Mouse (Mus musculus) thymus, adult 18-20 months (tissue): ENCODE results near the gene Dcun1d4.

Experiments
- DNase-seq, 2 experiments: peaks; one replicate each; pipeline ENCODE4 v3.0.0; 2022; ENCODE audit warnings: mixed read lengths in 2 of 2

The Dcun1d4 gene

DNA sequence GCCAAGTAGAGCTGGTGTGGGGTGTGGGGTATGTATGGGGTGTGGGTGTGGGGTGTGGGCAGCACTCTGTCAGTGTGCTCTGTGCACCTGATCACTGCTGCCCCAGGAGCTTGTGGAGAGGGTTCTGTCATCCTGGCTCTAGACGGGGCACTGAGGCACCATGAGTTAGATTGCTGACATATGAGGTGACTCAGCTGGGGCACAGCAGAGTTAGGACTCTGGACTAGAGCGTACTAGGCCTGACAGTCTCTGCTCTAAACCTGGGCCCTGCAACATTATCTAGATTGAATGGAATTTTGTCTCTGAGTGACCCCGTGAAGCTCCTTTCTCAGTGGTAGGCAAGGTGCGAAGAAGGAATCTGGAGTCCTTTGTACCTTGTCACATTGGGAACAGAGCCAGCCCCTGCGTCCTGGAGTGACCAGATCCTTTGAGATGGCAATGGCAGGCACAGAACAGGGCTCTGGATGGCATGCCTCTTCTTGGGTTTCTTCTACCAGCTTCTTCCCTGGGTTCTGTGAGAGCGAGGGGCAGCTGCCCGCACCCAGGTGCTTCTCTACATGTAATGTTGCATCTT is 20.2 kb downstream of the Dcun1d4 start:
- DNase-seq = no peak

DNA sequence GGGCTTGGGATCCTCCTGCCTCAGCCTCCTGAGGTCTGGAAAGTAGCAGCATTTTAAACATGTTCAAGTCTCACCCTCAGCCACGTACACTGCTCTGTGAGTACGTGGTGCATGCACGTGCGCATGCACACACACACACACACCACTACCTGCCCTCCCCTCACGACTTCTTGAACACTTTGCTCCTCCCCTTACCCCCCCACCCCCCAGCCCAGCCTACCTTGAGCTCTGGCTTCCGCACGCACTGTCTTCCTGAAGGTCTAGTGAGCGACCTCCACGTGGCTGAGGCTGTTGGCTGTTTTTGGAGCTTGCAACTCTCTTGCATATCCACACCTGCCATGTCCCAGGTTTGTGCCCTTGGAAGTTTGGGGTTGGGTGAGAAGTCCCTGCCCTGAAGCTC is 21.6 kb downstream of the Dcun1d4 start:
- DNase-seq = no peak

GRCm38 (mm10) chr5:73503015-73503757 is 22.4 kb downstream of the Dcun1d4 start:
- DNase-seq = no peak

DNA sequence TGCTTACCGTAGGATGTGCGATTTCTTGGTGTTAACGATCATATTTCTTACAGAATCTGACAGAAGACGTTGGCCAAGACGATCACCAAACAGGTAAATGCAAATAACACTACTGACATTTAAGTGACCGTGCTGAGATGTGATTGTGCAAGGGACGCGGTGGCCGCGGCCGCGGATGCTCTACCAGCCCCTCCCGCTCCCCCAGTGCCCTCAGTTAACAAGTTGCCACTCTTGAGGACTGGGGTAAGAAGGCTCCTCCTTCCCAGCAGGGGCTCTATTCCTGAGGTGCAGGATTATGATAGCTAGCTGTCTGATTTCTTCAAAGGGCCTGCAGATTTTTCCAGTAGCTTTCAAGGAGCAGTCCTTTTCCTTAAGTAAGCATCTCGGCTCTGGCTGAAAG is 30.3 kb downstream of the Dcun1d4 start:
- no peak for DNase-seq

DNA sequence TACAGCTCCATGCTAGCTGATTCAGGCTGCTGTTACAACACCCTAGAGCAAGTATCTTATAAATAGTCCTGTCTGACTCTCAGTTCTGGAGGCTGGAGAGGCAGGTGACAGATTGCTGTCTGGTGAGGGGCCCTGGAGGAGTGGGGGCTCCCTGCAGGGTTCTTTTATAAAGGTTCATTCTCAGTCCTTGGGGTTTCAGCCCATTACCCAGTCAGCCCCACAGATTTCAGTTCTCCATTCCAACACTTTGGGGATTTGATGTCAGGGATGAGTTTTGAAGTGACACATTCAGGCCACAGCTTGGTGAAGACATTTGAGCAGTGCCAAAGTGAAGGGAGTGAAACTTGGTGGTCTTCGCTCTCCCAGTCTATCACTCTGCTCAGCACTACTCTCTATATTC is 31.4 kb downstream of the Dcun1d4 start:
- DNase-seq = no peak

GRCm38 (mm10) chr5:73512661-73513060 is 31.9 kb downstream of the Dcun1d4 start:
- no peak for DNase-seq

GRCm38 (mm10) chr5:73514202-73514601 is 33.4 kb downstream of the Dcun1d4 start:
- no peak for DNase-seq

- DNase-seq = no peak
Observed at GRCm38 (mm10) chr5:73517299-73517698, 36.5 kb downstream of the Dcun1d4 start.

GRCm38 (mm10) chr5:73518424-73519211 is 37.8 kb downstream of the Dcun1d4 start:
- DNase-seq = no peak

DNA sequence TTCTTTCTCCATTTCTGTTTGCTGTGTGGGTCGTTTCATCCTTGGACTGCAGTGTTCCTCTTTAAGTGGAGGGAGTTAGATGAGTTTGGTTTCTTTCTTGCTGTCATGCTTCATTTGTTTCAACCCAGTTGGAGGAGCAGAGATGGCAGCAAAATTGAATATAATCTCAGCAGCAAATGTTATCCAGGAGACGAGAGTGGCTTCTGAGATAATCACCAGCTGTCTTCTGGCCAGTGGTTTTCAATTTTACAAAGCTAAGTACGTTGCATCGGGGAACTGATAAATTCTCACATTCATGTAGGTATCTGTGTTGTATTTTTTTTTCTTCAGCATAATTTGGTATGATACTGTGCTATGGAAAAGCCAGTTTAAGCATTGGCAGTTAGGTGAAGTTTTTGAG is 40.0 kb downstream of the Dcun1d4 start:
- DNase-seq = no peak

DNA sequence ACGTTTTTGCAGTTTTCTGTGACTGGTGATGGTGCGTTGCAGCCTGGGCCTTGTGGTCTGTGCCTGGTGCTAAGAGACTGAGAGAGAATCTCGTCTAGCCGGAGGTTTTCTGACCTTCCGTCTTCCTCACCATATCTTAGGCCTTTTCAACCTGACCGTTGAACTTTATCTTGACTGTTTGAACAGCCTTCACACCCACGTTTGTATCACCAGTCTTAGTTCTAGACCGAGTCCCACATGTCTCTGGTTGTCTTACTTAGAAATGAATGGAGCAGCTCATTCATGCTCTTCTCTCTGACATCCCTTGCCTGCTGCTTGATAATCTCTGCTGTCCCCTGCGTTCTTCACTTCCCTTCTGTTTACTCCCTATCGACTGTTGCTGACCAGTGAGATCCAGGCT is 42.4 kb downstream of the Dcun1d4 start:
- no peak for DNase-seq

- no peak for DNase-seq
Observed at GRCm38 (mm10) chr5:73524300-73525000, 43.6 kb downstream of the Dcun1d4 start.

DNA sequence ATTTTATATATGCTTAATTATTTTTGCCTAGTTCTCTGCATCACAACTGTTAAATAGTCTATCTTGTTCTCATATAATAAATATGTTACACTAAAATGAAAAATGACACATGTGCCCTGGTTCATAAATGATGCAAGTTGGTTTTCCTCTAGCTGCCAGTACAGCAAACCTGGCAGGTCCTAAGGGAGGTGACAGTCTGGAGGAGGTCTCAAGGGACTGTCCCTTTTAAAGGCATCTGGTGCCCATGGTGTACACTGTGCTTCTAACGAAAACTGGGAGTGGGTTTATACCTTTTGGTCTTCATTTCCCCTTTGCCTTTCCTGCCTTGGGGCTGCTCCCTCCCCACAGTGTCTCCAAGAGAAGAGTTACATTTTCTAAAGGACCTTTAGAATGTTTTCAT is 51.4 kb downstream of the Dcun1d4 start:
- no peak for DNase-seq

DNA sequence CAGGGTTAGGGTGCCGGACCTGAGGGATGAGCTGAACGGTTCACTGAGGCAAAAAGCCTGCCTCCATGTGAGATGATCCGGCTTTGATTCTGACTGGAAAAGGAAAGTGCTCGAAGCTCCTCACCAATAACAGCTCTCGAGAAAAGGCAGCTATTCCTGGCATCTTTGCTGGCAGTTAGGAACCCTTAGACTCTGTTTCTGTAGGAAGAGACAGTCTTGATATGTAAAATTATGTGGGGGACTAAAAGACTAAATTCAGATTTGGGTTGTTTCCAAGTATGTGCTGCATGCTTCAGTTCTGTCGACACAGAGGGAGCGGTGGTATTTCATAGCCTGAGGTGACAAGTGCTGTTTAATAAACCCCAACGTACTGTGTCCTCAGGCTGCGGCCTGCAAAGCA is 52.1 kb downstream of the Dcun1d4 start:
- DNase-seq = no peak

- no peak for DNase-seq
Observed at GRCm38 (mm10) chr5:73537669-73538068, 56.9 kb downstream of the Dcun1d4 start.

DNA sequence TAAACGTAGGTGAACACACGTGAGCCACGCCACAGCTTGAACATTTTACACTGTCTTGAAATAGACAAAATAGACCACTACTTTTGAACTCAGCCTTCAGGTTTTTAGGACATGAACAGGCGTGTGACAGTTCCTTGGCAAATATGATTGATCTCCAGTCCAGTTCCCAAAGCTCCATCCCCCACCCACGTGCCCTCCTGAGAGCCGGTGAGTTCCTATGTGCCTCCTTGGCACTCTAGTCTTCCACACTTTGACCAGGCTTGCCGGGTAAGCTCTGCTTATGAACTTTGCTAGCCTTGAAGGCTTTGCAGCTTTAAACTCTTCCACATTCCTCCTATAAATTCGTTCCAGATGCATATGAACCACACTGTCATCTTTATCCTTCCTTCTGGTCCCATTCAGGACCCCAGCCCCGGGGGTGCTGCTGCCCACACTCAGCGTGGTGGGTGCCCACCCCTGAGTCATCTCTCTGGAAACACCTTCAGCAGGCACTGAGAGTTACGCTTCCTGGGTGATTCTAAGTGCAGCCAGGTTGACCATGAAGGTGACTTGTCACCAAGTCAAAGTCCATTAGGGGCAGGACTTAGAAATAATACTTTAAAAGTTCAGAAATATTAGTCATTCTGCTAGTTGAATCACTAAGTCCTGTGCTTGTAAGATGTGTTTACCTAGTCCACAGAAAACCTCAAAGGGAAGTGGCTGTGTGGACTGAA is 57.9 kb downstream of the Dcun1d4 start:
- no peak for DNase-seq

GRCm38 (mm10) chr5:73539848-73540510 is 59.2 kb downstream of the Dcun1d4 start:
- peak in 1 of 2 experiments; percentile 18 for DNase-seq

GRCm38 (mm10) chr5:73540511-73540871 is 59.7 kb downstream of the Dcun1d4 start:
- DNase-seq = no peak

GRCm38 (mm10) chr5:73544111-73544753 is 63.4 kb downstream of the Dcun1d4 start:
- no peak for DNase-seq

GRCm38 (mm10) chr5:73545641-73546040 is 64.8 kb downstream of the Dcun1d4 start:
- DNase-seq = no peak

DNA sequence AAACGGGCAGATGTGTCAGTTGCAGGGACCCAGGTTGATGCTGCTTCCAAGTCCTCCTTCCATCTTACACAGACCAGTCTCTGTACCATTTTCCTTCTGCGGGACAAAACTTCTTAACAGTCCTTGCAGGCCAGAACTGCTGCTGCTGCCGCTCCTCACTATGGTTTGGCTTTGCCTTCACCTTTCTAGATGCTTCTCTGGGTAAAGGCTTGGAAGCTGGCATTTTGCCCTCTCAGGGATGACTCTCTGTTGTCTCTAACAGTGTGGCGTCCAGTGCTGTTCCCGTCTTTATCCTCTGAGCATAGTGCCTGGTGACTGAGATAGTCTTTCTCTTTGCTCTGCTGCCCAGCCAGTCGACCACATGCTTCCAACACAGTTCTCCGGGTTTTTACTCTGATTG is 66.5 kb downstream of the Dcun1d4 start:
- DNase-seq = no peak

GRCm38 (mm10) chr5:73548237-73548636 is 67.4 kb downstream of the Dcun1d4 start:
- no peak for DNase-seq
